Mouse (Mus musculus): ENCODE measurements around the gene Phtf2. TPM values are rescaled to one million over a fixed set of nuclear protein-coding genes. Genes with fewer than 3 reads are reported as not detected.
"Not testable (repeated sequence)": the region's sequence is repeated elsewhere in the genome, so short reads cannot be mapped to it uniquely, and the experiment has no call there.

Gene Phtf2
- total RNA-seq, 2 experiments from 2014 or later, result 90.6 to 98.6 TPM

GRCm38 (mm10) chr5:20773341-20773740, 108.6 kb downstream of the Phtf2 start:
- no peak for DNase-seq

- peak; percentile 23 for DNase-seq
Measured at GRCm38 (mm10) chr5:20765365-20765920, 116.5 kb downstream of the Phtf2 start.

DNA sequence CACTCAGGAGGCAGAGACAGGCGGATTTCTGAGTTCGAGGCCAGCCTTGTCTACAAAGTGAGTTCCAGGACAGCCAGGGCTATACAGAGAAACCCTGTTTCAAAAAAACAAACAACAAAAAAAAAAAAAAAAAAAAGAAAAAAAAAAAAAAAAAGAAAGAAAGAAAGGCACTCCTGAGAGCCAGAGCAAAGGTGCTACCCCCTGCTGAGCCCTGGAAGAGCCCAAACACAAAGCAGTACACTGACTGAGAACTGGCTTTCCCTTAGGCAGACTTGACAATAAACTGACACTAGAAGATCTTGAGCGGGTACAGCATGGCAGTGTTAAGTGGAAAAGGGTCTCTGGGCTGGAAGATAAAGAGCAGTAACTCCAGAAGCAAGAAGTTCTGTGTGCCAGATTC, 119.5 kb downstream of the Phtf2 start:
- DNase-seq, result not testable (repeated sequence)

DNA sequence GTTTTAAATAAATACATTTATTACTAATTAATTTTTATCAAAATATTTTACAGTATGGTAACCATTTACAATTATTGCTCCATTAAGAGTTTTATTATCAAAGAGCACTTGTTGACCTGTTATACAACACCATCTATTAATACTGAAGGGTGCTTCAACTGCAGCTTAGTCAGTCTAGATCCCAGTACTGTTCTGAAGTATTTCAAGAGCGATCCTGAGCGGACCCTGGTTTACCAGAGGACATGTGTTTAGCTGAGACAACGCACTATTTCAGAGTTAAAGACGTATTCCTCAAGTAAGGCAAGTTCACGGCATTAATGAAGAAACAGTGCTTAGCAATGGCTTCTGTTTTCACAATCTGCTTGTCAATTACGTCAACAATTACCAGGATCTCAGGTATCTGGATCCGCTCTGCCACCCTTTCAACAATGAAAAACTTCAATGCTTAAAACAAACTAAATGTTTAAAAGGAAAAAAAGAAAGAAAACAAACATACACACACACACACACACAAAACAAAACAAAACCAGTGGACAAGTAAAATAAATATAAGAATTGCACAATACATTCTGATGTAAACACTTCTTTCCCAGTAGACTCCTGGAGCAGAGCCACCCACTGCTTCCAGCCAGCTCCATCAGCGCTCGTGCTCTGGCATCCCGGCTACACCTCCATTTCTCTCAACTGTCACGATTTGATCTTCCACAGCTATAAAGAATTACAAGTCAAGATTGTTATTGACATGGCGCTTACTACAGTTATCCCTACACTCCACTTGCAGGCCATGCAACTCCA, 121.4 kb downstream of the Phtf2 start:
- no peak for DNase-seq

GRCm38 (mm10) chr5:20759771-20760170, 122.2 kb downstream of the Phtf2 start:
- no peak for DNase-seq

DNA sequence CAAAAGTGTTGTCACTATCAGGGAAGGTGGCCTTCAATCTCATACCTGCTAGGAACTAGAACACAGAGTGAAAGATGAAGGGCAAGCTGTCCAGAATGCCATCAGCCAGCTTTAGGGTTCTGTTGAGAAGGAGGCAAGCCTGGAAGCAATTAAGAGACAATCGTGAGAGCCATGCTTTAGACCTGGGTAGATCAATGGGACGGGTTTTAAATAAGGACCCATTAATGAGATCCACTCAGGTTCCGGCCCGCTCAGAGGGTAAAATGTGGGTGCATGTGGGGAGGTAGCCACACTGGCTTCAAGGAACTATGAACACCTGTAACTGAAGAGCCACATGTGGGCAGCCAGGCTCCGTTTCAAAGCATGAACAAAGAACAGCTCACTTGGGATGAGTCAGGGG, 128.0 kb downstream of the Phtf2 start:
- no peak for DNase-seq

GRCm38 (mm10) chr5:20753096-20753495, 128.8 kb downstream of the Phtf2 start:
- no peak for DNase-seq

DNA sequence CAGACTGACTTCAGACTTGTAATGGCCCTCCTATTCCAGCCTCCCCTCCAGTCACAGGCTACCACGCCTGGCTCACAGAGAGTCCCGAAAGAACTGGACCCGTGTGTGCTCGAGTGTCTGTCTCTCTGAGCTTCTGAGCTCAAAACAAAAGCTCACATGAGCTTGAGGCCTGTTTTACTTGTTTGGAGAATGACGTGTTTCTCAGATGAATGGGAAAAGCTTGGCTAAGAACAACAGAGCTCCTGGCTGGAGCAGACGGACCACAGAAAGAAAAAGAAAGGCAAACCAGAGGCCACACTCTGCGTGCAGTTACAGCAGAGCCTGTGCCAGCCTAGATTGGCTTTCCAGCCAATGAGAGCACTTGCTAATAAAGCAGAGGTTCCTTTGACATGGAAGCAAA, 130.2 kb downstream of the Phtf2 start:
- peak; percentile 9 for DNase-seq

GRCm38 (mm10) chr5:20751000-20751399, 130.9 kb downstream of the Phtf2 start:
- DNase-seq, result no peak

- no peak for DNase-seq
Measured at GRCm38 (mm10) chr5:20749535-20749934, 132.4 kb downstream of the Phtf2 start.

GRCm38 (mm10) chr5:20748856-20749255, 133.1 kb downstream of the Phtf2 start:
- DNase-seq, result no peak

DNA sequence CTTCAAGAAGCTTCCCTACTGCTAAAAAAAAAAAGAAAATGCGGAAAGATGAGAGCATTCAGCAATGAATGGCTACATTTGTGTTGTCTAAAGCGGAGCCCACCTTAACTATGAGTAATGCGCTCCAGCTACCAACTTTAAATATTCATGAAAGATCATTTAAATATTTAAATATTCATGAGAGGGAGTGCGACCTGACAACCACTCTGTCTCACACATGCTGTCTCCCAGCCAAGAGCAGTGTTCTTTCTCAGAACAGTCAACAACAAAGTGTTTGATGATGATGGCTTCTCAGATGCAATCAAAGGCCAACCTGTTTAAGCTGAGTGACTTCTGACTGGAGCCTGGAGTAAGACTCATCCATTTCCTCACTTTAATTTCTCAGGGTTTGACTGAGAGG, 133.8 kb downstream of the Phtf2 start:
- no peak for DNase-seq

DNA sequence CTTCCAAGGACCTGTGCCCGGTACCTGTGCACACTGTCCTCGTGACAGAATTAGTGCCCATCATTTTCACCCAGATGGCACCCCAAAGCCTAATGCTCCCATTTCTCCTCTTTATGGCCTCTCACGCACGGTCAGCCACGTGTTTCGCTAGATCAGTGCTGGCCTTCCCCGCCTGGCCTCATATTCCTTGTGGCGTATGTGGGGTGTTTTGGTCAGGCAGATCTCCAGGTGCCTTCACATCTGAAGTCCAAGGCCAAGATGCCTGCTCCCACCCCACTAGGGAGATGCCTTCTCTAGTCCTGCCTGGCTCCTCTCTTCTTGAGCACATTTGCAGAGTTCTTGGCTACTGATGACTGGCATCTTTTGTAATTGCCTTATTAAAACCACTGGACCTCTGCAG, 140.0 kb downstream of the Phtf2 start:
- DNase-seq, result no peak

- no peak for DNase-seq
Measured at GRCm38 (mm10) chr5:20741193-20741592, 140.7 kb downstream of the Phtf2 start.

DNA sequence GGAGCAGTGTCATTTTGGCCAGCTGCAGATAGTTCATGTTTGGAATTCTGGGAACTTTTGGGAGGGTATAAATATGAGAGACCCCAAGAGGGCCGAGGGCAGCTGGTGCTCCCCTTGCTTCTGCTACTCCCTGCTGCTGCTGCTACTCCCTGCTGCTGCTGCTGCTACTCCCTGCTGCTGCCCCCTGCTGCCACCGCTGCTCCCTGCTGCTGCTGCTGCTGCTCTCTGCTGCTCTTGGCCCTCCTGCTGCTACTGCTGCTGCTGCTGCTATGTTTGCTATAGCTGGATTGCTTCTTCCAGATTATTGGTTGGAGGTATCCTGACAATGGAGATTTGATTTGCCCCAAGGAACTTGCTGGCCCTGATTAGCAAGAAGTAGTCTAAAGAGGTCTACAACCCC, 143.1 kb downstream of the Phtf2 start:
- DNase-seq, result no peak

- not testable (repeated sequence) for DNase-seq
Measured at GRCm38 (mm10) chr5:20723226-20723625, 158.7 kb downstream of the Phtf2 start.

DNA sequence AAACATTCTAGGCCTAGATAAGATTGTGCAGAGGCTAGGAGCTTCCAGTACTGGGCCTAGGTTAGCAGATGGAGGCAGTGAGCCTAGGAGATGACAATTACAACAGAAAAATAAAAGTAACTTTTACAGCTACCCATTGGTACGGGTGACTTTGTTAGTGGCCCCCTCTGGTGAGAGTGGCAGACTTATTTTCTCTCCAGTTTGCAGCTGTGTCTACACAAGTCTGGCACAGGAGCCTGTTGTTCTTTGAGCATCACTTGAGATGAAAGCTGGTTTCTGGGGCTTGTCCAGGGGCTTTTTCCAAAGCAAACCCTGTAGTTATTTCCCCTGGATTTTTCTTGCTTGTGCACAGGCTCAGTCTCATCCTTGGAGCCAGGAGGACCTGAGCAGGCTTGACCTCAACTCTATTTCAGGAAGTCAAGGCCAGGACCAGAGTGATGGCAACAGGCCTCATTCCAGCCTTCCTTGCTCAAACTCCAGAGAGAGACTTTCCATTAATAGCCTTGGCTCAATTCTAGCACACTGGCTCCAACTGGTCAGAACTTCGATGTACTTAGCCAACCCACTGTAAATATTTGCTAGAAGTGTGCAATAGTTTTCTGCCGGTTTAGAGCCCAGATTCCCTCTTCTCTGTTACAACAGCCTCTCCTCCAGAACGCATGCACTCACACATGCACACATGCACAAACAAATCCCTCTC, 161.6 kb downstream of the Phtf2 start:
- peak; percentile 30 for DNase-seq

DNA sequence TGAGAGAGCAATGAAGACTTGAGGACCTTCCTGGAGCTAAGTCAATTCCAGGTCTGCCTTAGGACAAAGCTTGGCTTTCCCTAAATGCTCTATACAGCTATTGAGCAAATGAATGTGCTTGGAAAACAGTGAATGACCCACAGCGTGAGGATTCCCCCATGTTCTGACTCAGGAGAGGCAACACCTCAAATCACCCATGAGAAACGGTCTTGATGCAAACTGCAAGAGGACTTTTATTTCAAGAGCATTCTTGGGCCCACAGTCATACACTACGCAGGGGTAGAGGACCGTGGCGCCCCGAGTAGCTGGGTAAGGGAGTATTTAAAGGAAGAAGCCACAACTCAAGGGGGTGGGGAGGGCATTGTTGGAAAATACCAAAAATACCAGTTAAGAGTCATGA, 165.9 kb downstream of the Phtf2 start:
- DNase-seq, result not testable (repeated sequence)

DNA sequence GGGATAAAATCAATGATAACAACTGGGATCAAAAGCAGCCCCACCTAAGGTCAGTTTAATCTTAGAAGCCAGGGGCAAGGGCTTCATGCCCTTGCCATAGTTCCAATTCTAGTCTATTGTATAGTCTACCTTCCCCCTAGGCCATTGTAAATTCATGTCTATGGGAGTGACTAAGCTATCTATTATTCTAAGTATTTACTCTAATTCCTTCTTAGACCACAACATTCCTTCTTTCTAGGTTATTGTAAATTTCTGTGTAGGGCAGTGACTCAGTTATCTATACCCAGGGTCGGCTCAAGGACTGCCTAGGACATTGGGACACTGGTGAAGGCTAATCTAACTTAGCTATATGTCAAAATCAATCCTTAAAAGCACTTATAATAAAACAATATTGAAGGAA, 167.3 kb downstream of the Phtf2 start:
- DNase-seq, result not testable (repeated sequence)

- not testable (repeated sequence) for DNase-seq
Measured at GRCm38 (mm10) chr5:20710845-20711244, 171.1 kb downstream of the Phtf2 start.

Measured in gastrocnemius, postnatal 10 days (tissue).